Mouse (Mus musculus) kidney, embryonic 16.5 days (tissue): ENCODE data around the gene Btf3. TPM values are rescaled to one million over a fixed set of nuclear protein-coding genes. Genes with fewer than 3 reads are reported as not detected.

Experiments used
- ATAC-seq: fragments of 200-750 bp; cut with Nextera tagmentation; 2 replicates; pipeline ENCODE4 v1.8.0; 2017; ENCODE audit warnings: moderate TSS enrichment; ENCODE audit not compliant: low FRiP score, low TSS enrichment
- H3K27ac ChIP-seq: fragments of 300-500 bp; sonication (generic); 2 replicates; pipeline ENCODE4 v1.5.1; 2014; ENCODE audit warnings: low read length
- H3K27me3 ChIP-seq: fragments of 300-500 bp; sonication (generic); 2 replicates; pipeline ENCODE4 v1.6.1; 2014; ENCODE audit warnings: low read length, control low read depth, mixed read lengths; ENCODE audit not compliant: insufficient read depth
- H3K36me3 ChIP-seq: fragments of 300-500 bp; sonication (generic); 2 replicates; pipeline ENCODE4 v1.6.1; 2014; ENCODE audit warnings: low read length, control low read depth, mixed read lengths; ENCODE audit not compliant: insufficient read depth
- H3K4me1 ChIP-seq: fragments of 300-500 bp; sonication (generic); 2 replicates; pipeline ENCODE4 v1.6.1; 2014; ENCODE audit warnings: low read length, control low read depth, mixed read lengths; ENCODE audit not compliant: insufficient read depth
- H3K4me2 ChIP-seq: fragments of 300-500 bp; sonication (generic); replicated peaks from 2 replicates; pipeline ENCODE4 v1.6.1; 2014; ENCODE audit warnings: low read depth, low read length
- H3K4me3 ChIP-seq: fragments of 300-500 bp; sonication (generic); 2 replicates; pipeline ENCODE4 v1.5.1; 2014; ENCODE audit warnings: mild to moderate bottlenecking, low read length
- H3K9ac ChIP-seq: fragments of 300-500 bp; sonication (generic); replicated peaks from 2 replicates; pipeline ENCODE4 v1.6.1; 2014; ENCODE audit warnings: low read length
- H3K9me3 ChIP-seq: fragments of 300-500 bp; sonication (generic); 2 replicates; pipeline ENCODE4 v1.6.1; 2016; ENCODE audit warnings: low read length, control low read depth
- WGBS: fragments of 180-500 bp; shearing (Covaris S2); extraction: QIAGEN DNeasy Blood & Tissue Kit; methylation state at CpG from one replicate; pipeline ENCODE4 v1.1.7; 2014; 5-methylcytosine and 5-hydroxymethylcytosine counted together
- polyA plus RNA-seq: library from polyadenylated mRNA; unstranded; fragments of >200 nt; fragmentation: Nextera tagmentation; extraction: Ambion mirVana; gene quantifications from 2 replicates; pipeline ENCODE4 v1.2.1, GENCODE M21; 2015

Btf3 gene
- polyA plus RNA-seq, 1 experiment from 2014 or later = 603 TPM

- Histone ChIP-seq H3K27me3 (no peaks in the 10 kb centered on the region), H3K4me3 (no peak overlapping the region), H3K27ac (no peak overlapping the region), H3K9me3 (no peaks in the 10 kb centered on the region), H3K36me3 (peaks cover 40% of the 10 kb centered on the region), H3K9ac (no peak overlapping the region), H3K4me2 (no peak overlapping the region), H3K4me1 (no peaks in the 10 kb centered on the region)
- ATAC-seq = no peak
- WGBS = 81% methylated on average over 4 of the region's 4 CpGs
Observed at GRCm38 (mm10) chr13:98308724-98309123, 8.1 kb downstream of the Btf3 start.

- Histone ChIP-seq H3K9ac (no peak overlapping the region), H3K4me1 (no peaks in the 10 kb centered on the region), H3K4me2 (no peak overlapping the region), H3K9me3 (no peaks in the 10 kb centered on the region), H3K4me3 (no peak overlapping the region), H3K27ac (no peak overlapping the region), H3K36me3 (peaks cover 35% of the 10 kb centered on the region), H3K27me3 (no peaks in the 10 kb centered on the region)
- 87% methylated on average over 5 of the region's 5 CpGs for WGBS
- ATAC-seq = no peak
Observed at GRCm38 (mm10) chr13:98308004-98308403, 8.8 kb downstream of the Btf3 start.

GRCm38 (mm10) chr13:98306852-98307475, 9.8 kb downstream of the Btf3 start:
- no peak overlapping the region for H3K9ac ChIP-seq
- peaks cover 28% of the 10 kb centered on the region for H3K36me3 ChIP-seq
- no peak overlapping the region for H3K4me2 ChIP-seq
- H3K4me3 ChIP-seq = no peak overlapping the region
- no peak for ATAC-seq
- no peaks in the 10 kb centered on the region for H3K9me3 ChIP-seq
- H3K4me1 ChIP-seq = no peaks in the 10 kb centered on the region
- 40% methylated on average over 14 of the region's 14 CpGs for WGBS
- H3K27ac ChIP-seq = no peak overlapping the region
- no peaks in the 10 kb centered on the region for H3K27me3 ChIP-seq

- H3K27ac ChIP-seq = no peak overlapping the region
Observed at GRCm38 (mm10) chr13:98306393-98306792, 10.4 kb downstream of the Btf3 start.

GRCm38 (mm10) chr13:98305257-98305656, 11.5 kb downstream of the Btf3 start:
- H3K36me3 ChIP-seq = peaks cover 12% of the 10 kb centered on the region
- H3K4me2 ChIP-seq = no peak overlapping the region
- no peaks in the 10 kb centered on the region for H3K4me1 ChIP-seq
- H3K27me3 ChIP-seq = no peaks in the 10 kb centered on the region
- no peak for ATAC-seq
- H3K9ac ChIP-seq = no peak overlapping the region
- no peak overlapping the region for H3K4me3 ChIP-seq
- no peaks in the 10 kb centered on the region for H3K9me3 ChIP-seq
- WGBS = 90% methylated on average over 9 of the region's 9 CpGs
- H3K27ac ChIP-seq = no peak overlapping the region

More at GRCm38 (mm10) chr13:98306393-98306792, 10.4 kb downstream of the Btf3 start:
- Histone ChIP-seq H3K36me3 (peaks cover 23% of the 10 kb centered on the region), H3K4me1 (no peaks in the 10 kb centered on the region), H3K9me3 (no peaks in the 10 kb centered on the region), H3K4me2 (no peak overlapping the region), H3K27me3 (no peaks in the 10 kb centered on the region), H3K9ac (no peak overlapping the region), H3K4me3 (no peak overlapping the region)
- 52% methylated on average over 5 of the region's 5 CpGs for WGBS
- ATAC-seq = no peak

GRCm38 (mm10) chr13:98298833-98299758, 17.7 kb downstream of the Btf3 start:
- no peaks in the 10 kb centered on the region for H3K27me3 ChIP-seq
- no peak overlapping the region for H3K27ac ChIP-seq
- no peaks in the 10 kb centered on the region for H3K36me3 ChIP-seq
- peak; percentile 70 for ATAC-seq
- 0 out of 2 replicates have a peak overlapping the region, but pooled peaks have one; percentile 8 for H3K4me3 ChIP-seq
- H3K9ac ChIP-seq = no peak overlapping the region
- peak overlapping the region; percentile 32 for H3K4me2 ChIP-seq
- H3K4me1 ChIP-seq = no peaks in the 10 kb centered on the region
- H3K9me3 ChIP-seq = no peaks in the 10 kb centered on the region
- 51% methylated on average over 21 of the region's 21 CpGs for WGBS

GRCm38 (mm10) chr13:98297883-98298482, 18.8 kb downstream of the Btf3 start:
- Histone ChIP-seq H3K4me2 (no peak overlapping the region), H3K4me3 (no peak overlapping the region), H3K27ac (no peak overlapping the region), H3K36me3 (no peaks in the 10 kb centered on the region), H3K4me1 (no peaks in the 10 kb centered on the region), H3K9me3 (no peaks in the 10 kb centered on the region), H3K9ac (no peak overlapping the region), H3K27me3 (no peaks in the 10 kb centered on the region)
- ATAC-seq = no peak
- 91% methylated on average over 6 of the region's 6 CpGs for WGBS

- Histone ChIP-seq H3K9ac (no peak overlapping the region), H3K27ac (no peak overlapping the region), H3K36me3 (no peaks in the 10 kb centered on the region), H3K4me1 (no peaks in the 10 kb centered on the region), H3K27me3 (no peaks in the 10 kb centered on the region), H3K4me2 (no peak overlapping the region), H3K9me3 (no peaks in the 10 kb centered on the region), H3K4me3 (no peak overlapping the region)
- no peak for ATAC-seq
- WGBS = 45% methylated on average over 5 of the region's 5 CpGs
Observed at GRCm38 (mm10) chr13:98296072-98296471, 20.7 kb downstream of the Btf3 start.

GRCm38 (mm10) chr13:98291712-98292111, 25.1 kb downstream of the Btf3 start:
- Histone ChIP-seq H3K27me3 (no peaks in the 10 kb centered on the region), H3K9ac (no peak overlapping the region), H3K4me2 (no peak overlapping the region), H3K27ac (no peak overlapping the region), H3K4me3 (no peak overlapping the region), H3K4me1 (no peaks in the 10 kb centered on the region), H3K9me3 (no peaks in the 10 kb centered on the region), H3K36me3 (no peaks in the 10 kb centered on the region)
- 0 out of 2 replicates have a peak, but pooled peaks have one; percentile 39 for ATAC-seq
- 85% methylated on average over 8 of the region's 8 CpGs for WGBS
